Mouse (Mus musculus) right cerebral cortex, postnatal 10 days (tissue): ENCODE results near the gene Rpl24.
"Not testable (repeated sequence)": the region's sequence is repeated elsewhere in the genome, so short reads cannot be mapped to it uniquely, and the experiment has no call there.

Source experiments
- DNase-seq, 2 experiments: peaks; one replicate each; pipeline ENCODE4 v3.0.0; 2021; ENCODE audit warnings: low spot score in 2 of 2

Rpl24 gene

DNA sequence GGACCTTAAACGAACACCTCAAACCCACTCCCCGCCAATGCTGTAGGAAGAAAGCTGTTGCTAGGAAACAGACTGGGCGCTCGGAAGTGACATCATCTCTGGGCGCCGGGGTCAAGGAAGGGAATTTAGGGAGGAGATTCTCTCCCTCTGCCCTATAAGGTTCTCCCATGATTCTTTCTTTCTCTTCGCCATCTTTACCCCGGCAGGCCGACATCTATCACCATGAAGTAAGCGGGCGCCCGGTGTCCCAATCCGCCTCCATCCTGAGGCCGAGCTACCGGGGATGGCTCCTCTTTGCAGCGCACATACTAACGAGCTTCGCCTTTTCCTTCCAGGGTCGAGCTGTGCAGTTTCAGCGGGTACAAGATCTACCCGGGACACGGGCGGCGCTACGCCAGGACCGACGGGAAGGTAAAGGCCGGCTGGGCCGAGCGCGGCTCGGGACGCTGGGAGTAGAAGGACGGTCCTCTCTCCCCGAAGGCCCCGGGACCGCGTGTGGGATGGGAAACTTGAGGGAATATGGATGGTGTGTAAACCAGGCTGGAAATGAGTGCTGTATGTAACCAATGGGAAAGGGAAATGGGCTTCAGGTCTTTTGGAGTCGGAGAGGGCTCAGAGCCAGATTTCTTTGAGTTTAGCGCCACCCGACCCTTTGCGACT, at the start of gene Rpl24:
Gene Rpl24, plus strand, starts transcription at position 64 of the 660 bp plus-strand sequence.
- DNase-seq, result peak; percentile 98

GRCm38 (mm10) chr16:55922079-55922478, 44.0 kb upstream of the Rpl24 start:
- DNase-seq, result no peak

DNA sequence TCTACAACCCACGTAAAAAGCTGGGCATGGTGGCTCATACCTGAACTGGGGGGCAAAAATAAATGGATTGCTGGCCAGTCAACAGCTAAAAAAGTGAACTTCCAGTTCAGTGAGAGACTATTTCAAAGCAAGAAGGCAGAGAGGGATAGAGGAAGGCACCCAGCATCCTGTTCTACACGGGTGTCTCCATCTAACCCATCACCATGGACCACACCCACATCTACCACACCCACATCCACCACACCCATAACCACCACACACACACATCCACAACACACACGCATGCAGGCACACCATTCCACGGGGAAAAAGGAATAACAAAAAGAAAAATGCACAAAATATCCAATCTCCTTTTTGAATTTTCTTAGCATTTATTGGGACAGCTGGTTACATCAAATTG, 42.1 kb upstream of the Rpl24 start:
- no peak for DNase-seq

- DNase-seq, result peak; percentile 64 to 68
Measured at GRCm38 (mm10) chr16:55933681-55934343, 32.3 kb upstream of the Rpl24 start.

DNA sequence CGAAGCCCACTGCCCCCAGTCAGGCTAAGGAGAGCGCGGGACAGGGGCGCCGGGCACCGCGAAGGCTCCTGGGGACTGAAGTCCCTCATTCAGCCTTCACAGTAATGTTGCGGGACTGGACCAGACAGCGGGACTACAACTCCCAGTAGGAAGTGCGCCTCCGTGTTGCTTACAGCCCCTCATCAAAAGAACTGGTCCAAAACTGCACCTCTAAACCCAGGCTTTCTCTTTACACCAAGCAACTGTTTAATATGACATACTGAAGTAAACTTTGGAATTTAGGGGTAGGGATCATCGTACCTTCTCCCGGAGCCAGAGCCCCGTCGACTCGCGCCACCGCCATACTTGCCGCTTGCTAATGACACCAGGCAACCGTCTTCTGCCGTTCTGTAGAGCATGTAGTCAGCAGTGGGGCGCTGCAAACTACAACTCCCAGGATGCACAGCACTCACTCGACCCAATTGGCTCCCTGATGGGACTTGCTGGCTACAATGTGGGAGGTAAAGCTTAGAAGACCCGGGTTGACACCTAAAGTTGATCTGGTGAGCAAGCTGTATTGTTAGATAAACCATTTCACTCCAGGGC, 31.5 kb upstream of the Rpl24 start, which contains the start of gene Cep97:
Gene Cep97, minus strand, starts transcription at position 403 of the 585 bp plus-strand sequence.
- peak; percentile 94 to 97 for DNase-seq

- DNase-seq, result no peak
Measured at GRCm38 (mm10) chr16:55938761-55939160, 27.3 kb upstream of the Rpl24 start.

- no peak for DNase-seq
Measured at GRCm38 (mm10) chr16:55939703-55940102, 26.4 kb upstream of the Rpl24 start.

GRCm38 (mm10) chr16:55940781-55941180, 25.3 kb upstream of the Rpl24 start:
- DNase-seq, result no peak

- no peak for DNase-seq
Measured at GRCm38 (mm10) chr16:55947266-55947665, 18.8 kb upstream of the Rpl24 start.

DNA sequence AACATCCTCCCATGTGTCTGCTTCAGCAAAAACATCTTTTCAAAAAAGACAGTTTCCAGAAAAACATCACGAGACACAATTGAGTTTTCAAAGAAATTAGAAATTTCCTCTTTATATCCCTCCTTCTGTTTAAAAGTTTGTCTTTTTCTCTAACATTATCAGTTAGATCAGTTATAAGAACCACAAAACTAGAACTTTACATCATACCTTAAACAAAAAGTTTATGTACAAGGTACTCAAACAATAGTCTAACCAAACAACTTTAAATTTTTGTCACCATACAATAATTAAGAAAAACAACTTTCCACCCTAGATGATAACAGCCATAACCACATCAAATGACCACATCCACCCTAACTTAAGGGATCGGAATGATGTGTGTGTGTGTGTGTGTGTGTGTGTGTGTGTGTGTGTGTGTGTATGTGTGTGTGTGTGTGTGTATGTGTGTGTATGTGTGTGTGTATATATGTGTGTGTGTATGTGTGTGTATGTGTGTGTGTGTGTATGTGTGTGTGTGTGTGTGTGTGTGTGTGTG, 18.1 kb upstream of the Rpl24 start:
- DNase-seq, result not testable (repeated sequence)

- no peak for DNase-seq
Measured at GRCm38 (mm10) chr16:55948963-55949362, 17.1 kb upstream of the Rpl24 start.

DNA sequence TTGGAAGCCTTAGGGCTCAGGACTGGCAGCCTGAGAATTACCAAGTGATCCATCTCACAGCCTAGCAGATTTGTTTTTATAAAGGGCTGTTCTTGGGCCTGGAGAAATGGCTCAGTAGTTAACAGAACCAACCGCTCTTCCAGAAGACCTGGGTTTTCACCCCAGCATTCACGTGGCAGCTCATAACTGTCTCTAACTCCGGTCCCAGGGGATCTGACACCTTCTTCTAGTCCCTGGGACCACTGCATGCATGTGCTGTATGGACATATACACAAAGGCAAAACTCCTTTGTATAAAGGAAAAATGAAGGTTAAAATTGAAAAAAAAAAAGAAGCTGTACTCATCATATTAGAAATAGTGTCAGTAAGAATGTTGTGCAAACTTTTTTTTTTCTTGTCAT, 15.6 kb upstream of the Rpl24 start:
- no peak for DNase-seq

- DNase-seq, result peak; percentile 51 to 79
Measured at GRCm38 (mm10) chr16:55950946-55951678, 15.0 kb upstream of the Rpl24 start.

DNA sequence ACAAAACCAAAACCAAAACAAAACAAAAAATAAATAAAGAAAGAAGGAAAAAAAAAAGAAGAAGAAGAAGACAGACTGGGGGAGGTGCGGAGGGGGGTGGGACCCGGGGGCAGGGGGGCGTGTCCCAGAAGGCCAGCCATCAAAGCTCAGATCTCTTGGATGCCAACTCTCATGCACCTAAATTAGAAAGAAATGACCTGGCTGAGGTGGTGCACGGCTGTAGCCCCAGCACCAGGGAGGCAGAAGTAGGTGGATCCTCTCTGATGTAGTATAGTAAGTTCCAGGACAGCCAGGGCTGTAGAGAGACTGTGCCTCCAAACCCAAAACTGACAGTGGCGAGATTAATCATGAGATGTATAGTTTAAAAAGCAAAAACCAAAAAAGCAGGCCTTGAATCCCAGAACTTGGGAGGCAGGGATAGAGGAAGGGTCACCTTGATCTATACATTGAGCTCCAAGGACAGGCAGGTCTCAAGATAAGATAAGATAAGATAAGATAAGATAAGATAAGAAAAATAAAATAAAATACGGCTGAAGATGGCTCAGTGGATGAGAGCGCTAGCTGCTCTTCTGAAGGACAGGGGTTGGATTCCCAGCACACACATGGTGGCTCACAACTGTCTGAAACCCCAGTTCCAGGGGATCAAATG, 14.3 kb upstream of the Rpl24 start:
- no peak for DNase-seq

DNA sequence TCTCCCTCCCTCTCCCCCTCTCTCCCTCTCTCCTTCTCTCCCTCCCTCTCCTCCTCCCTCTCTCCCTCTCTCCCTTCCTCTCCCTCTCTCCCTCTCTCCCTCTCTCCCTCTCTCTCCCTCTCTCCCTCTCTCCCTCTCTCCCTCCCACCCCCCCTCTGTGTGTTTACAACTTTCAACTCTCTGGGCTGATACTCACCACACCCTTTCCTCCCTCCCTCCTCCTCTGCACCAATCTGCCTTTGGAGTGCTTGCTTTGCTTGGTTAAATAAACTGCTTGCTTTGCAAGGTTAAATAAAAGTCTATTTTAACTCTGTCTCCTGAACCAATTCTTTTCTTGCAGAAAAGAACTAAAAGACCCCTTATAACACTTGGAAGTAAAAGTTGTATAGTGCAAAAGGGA, 13.3 kb upstream of the Rpl24 start:
- no peak for DNase-seq

GRCm38 (mm10) chr16:55954196-55954595, 11.9 kb upstream of the Rpl24 start:
- DNase-seq, result not testable (repeated sequence)

GRCm38 (mm10) chr16:55963068-55963467, 3.0 kb upstream of the Rpl24 start:
- not testable (repeated sequence) for DNase-seq

- DNase-seq, result peak; percentile 34 to 53
Measured at GRCm38 (mm10) chr16:55964126-55964949, 1.7 kb upstream of the Rpl24 start.

GRCm38 (mm10) chr16:55967221-55967620, 1.1 kb downstream of the Rpl24 start:
- DNase-seq, result no peak

DNA sequence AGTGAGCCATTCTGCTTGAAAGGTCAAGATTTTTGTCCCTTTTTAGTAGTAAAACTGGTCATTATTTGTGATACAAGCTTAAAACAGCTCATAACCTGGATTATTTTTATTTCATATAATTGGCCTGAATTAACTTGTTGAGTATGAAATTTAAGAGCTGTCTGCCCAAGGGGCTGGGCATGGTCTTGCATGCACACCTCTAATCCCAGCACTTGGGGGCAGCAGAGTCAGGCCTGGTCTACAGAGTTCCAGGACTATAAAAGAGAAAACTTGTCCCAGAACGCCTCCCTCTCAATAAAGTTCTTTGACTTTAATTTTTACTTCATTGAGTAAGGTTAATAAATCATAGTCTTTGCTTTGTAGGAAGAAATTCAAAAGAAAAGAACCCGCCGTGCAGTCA, 3.1 kb downstream of the Rpl24 start:
- peak; percentile 42 to 53 for DNase-seq

DNA sequence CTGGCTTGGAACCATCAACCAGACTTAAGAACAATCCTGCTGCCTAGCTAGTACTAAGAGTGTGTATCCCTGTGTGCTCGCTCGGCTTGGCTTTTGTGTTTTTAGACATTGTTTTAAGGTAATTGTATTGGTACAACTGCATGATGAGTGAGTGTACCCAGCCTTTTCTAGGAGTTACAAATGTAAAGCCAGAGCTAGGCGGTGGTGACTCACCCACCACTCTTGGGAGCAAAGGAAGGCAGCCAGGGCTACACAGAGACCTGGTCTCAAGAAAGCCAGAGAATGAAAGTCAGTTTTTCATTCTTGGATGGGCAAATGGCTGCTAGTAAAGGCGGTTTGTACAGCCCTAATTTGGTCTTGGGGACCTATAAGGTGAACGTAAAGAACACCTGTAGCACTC, 4.3 kb downstream of the Rpl24 start:
- DNase-seq, result no peak
